18 mouse cellular contexts compared by ENCODE assay signal in genomic region chrY:90728251-90728904, GRCm38 (mm10). TPM values are rescaled to one million over a fixed set of nuclear protein-coding genes. Genes with fewer than 3 reads are reported as not detected.
A peak's percentile ranks its signal among the peaks of the same experiment; 100 is the strongest.
DNase-seq lines count a peak whose midpoint lies in the region; ATAC-seq and TF ChIP-seq lines count a peak whose summit lies in the region.
"Not testable (repeated sequence)": the region's sequence is repeated elsewhere in the genome, so short reads cannot be mapped to it uniquely, and the experiment has no call there.
"Had no signal": no experiment of that assay in that cellular context is flagged by ENCODE, and none has a peak within 500 bp of the region (broad histone marks: within the 10 kb centered on the region; RNA-seq: fewer than 3 reads in every experiment).

No protein-coding gene starts in this region.

- not testable (repeated sequence) for H3K4me3 ChIP-seq in ES-E14 (ENCODE audit: insufficient read depth in 1 of 2, low read depth in 1 of 2, low read length in 2 of 2, poor library complexity in 1 of 2, severe bottlenecking in 1 of 2); intestine, embryonic 15.5 days (replicated peaks); lung, embryonic 14.5 days (ENCODE audit: low read depth, low read length); neural tube, embryonic 15.5 days (replicated peaks)

- not testable (repeated sequence) for H3K27me3 ChIP-seq in intestine, embryonic 15.5 days (replicated peaks); lung, embryonic 14.5 days (ENCODE audit: insufficient read depth, low read length); neural tube, embryonic 15.5 days (replicated peaks)

- not testable (repeated sequence) for H3K4me1 ChIP-seq in ES-E14 (ENCODE audit: control insufficient read depth in 2 of 2, insufficient read depth in 2 of 2, low read length in 2 of 2, poor library complexity in 1 of 2); intestine, embryonic 15.5 days (replicated peaks); lung, embryonic 14.5 days (ENCODE audit: insufficient read depth); neural tube, embryonic 15.5 days

- peak; percentile 47 for DNase-seq in ES-E14 (ENCODE audit: low read depth, low spot score)
- DNase-seq in cerebellum, adult 18-20 months = peak; percentile 38 to 57
- peak; percentile 96 for DNase-seq in heart, adult 11 months
- DNase-seq in lung, embryonic 14.5 days = not testable (repeated sequence)
- DNase-seq in spleen, postnatal 4 days (ENCODE audit: low spot score in 2 of 2) = peak; percentile 40 to 64

- in situ Hi-C loops in ES-E14 (cut with MboI; ENCODE audit: low sequenced_read_pairs in 2 of 2, unreplicated experiment in 2 of 2) = not testable (repeated sequence)

- 75% methylated on average over 8 of the region's 13 CpGs for WGBS in intestine, embryonic 15.5 days
- 81% methylated on average over 11 of the region's 13 CpGs for WGBS in lung, embryonic 14.5 days
- WGBS in neural tube, embryonic 15.5 days = 76% methylated on average over 9 of the region's 13 CpGs

- H3K4me2 ChIP-seq in intestine, embryonic 15.5 days (replicated peaks); lung, embryonic 14.5 days; neural tube, embryonic 15.5 days: not testable (repeated sequence)

- H3K36me3 ChIP-seq in ES-E14 (ENCODE audit: control insufficient read depth, insufficient read depth, low read length, poor library complexity, severe bottlenecking) = peaks cover 33% of the 10 kb centered on the region
- not testable (repeated sequence) for H3K36me3 ChIP-seq in intestine, embryonic 15.5 days; lung, embryonic 14.5 days (ENCODE audit: insufficient read depth); neural tube, embryonic 15.5 days

- ATAC-seq in intestine, embryonic 15.5 days = peak; percentile 29; the same call in 1 of the 2 replicates
- ATAC-seq in lung, embryonic 14.5 days (ENCODE audit: insufficient read depth) = 0 out of 2 replicates have a peak, but pooled peaks have one; percentile 6
- ATAC-seq in neural tube, embryonic 15.5 days (ENCODE audit: low FRiP score) = 0 out of 2 replicates have a peak, but pooled peaks have one; percentile 45

- not testable (repeated sequence) for TF ChIP-seq CTCF in lung, embryonic 14.5 days (IDR thresholded peaks at IDR 0.05; ENCODE audit: low read depth)

- H3K9me3 ChIP-seq in ES-E14 (ENCODE audit: control insufficient read depth, insufficient read depth, low read depth, low read length); intestine, embryonic 15.5 days; lung, embryonic 14.5 days (ENCODE audit: low read depth, low read length); neural tube, embryonic 15.5 days (replicated peaks): not testable (repeated sequence)

- not testable (repeated sequence) for H3K27ac ChIP-seq in ES-E14 (ENCODE audit: insufficient read depth, low read depth, low read length, poor library complexity, severe bottlenecking); intestine, embryonic 15.5 days; lung, embryonic 14.5 days (ENCODE audit: low read depth); neural tube, embryonic 15.5 days (replicated peaks)

- not testable (repeated sequence) for H3K9ac ChIP-seq in ES-E14 (ENCODE audit: insufficient read depth, low read depth, low read length, poor library complexity, severe bottlenecking); intestine, embryonic 15.5 days; lung, embryonic 14.5 days; neural tube, embryonic 15.5 days (replicated peaks)

RNA-seq across cellular contexts. Expression of gene Gm21860, which starts 26.2 kb away (rescaled TPM):
- total RNA-seq in ES-E14 (2012; rRNA removed) = not detected in 2 replicates
- polyA plus RNA-seq in intestine, embryonic 15.5 days (2015; fragmentation: Nextera tagmentation; extraction: Ambion mirVana) = not detected in 2 replicates
- polyA plus RNA-seq in lung, embryonic 14.5 days (2014; fragmentation: Nextera tagmentation; extraction: Ambion mirVana) = not detected in 2 replicates
- not detected in 2 replicates for polyA plus RNA-seq in neural tube, embryonic 15.5 days (2015; fragmentation: Nextera tagmentation; extraction: Ambion mirVana)
- total RNA-seq: adrenal gland, postnatal 25 days; heart, adult 18-20 months; heart, postnatal 14 days; left cerebral cortex, postnatal 10 days had no signal
- polyA plus RNA-seq: embryonic facial prominence, embryonic 12.5 days; forebrain, embryonic 10.5 days; intestine, embryonic 14.5 days; kidney, postnatal 0 days; liver, embryonic 12.5 days; midbrain, embryonic 11.5 days; stomach, embryonic 14.5 days had no signal

RNA-seq across cellular contexts. Expression of gene Gm47283, which starts 56.2 kb away (rescaled TPM):
- total RNA-seq in ES-E14 (2012; rRNA removed) = not detected in 2 replicates
- not detected in 2 replicates for polyA plus RNA-seq in intestine, embryonic 15.5 days (2015; fragmentation: Nextera tagmentation; extraction: Ambion mirVana)
- not detected in 2 replicates for polyA plus RNA-seq in lung, embryonic 14.5 days (2014; fragmentation: Nextera tagmentation; extraction: Ambion mirVana)
- not detected in 2 replicates for polyA plus RNA-seq in neural tube, embryonic 15.5 days (2015; fragmentation: Nextera tagmentation; extraction: Ambion mirVana)
- total RNA-seq: adrenal gland, postnatal 25 days; heart, adult 18-20 months; heart, postnatal 14 days; left cerebral cortex, postnatal 10 days had no signal
- polyA plus RNA-seq: embryonic facial prominence, embryonic 12.5 days; forebrain, embryonic 10.5 days; intestine, embryonic 14.5 days; kidney, postnatal 0 days; liver, embryonic 12.5 days; midbrain, embryonic 11.5 days; stomach, embryonic 14.5 days had no signal
